Mouse (Mus musculus): ENCODE data around the gene Card6. TPM values are rescaled to one million over a fixed set of nuclear protein-coding genes. Genes with fewer than 3 reads are reported as not detected.

Card6 gene
- total RNA-seq, 1 experiment from 2014 or later: 0.41 TPM

DNA sequence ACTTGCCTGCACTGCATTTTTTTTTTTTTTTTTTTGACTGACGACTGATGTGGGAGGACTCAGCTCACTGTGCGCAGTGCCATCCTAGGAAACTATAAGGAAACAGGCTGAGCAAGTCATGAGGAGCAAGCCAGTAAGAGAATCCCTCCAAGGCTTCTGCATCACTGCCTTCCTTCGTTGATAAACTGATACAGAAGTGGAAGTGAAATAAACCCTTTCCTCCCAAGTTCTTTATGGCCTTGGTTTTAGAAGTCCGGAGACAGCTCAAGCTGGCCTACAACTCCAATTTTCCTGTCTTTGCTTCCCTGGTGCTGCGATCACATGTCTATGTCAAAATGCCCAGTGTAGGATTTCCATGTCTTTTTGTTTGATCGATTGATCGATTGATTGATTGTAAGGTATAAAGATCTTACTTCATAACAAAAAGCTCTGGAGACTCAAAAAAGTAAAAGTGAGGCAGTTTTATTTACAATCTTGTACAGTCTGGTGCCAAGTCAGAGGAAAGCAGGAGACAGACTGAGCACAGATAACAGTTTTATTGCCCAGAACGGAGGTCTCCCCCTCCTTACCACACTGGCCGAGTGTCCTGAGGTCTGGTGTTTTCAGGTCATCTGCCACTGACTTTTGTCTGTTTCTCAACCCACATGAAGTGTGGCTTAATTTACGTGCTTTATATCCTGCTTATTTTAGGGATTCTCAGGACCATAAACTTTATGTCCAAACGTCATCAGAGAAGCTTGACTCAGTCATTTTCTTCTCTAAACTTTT is 12.6 kb downstream of the Card6 start:
- no peak for ATAC-seq (replicated peaks; ENCODE audit: low read depth, poor library complexity, severe bottlenecking)

DNA sequence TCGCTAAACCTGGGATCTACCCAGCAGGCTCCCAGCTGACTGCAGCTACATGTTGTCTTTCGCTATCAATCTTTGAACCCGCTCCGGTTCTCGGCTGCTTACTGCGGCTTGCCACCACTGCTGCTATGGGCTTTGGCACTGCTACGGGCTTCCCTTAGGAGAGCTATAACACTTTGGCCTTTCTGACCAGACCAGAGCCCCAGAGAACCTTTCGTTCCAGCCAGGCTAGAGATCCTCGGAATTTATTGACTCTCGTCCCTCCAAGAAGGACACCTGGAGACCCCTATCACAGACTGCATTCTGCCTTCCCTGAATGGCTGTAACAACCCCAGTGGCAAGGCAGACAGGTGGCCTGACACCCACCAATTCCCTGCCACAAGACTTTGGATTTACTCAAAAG is 18.2 kb downstream of the Card6 start:
- ATAC-seq (replicated peaks; ENCODE audit: low read depth, poor library complexity, severe bottlenecking): no peak

DNA sequence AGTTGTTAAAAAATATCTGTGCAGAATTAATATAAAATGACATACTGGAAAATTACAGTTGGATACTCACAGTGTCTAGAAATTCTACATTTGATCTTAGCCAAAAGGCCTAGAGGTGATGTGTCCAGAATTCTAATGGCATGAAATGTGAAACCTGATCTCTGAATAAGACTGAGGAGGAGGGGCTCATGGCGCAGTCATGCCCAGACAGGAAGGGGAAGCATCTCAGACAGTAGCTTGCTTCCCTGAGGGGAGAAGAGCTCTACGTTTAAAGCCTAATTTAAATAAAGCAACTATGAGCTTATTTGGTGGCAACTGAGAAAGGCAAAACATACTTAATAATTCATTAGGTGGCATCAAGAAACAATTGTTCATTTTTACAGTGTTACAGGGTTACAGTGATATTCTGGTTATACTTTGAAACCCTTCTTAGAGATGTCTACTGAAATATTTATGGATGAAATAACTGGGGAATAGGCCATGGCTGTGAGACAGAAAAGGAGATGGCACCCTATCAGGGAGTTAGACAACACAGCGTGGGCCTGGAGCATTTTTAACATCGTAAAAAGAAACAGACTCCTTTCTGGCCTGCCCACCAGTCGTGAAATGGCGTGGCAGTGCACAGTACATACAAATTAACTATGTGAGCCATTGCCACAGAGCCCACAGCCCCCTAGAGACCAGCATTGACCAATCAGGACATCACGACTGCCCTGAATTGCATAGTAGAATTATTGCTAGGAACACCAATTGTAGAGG is 19.3 kb downstream of the Card6 start:
- ATAC-seq (replicated peaks; ENCODE audit: low read depth, poor library complexity, severe bottlenecking): peak; percentile 60; the same call in 1 of the 2 replicates

DNA sequence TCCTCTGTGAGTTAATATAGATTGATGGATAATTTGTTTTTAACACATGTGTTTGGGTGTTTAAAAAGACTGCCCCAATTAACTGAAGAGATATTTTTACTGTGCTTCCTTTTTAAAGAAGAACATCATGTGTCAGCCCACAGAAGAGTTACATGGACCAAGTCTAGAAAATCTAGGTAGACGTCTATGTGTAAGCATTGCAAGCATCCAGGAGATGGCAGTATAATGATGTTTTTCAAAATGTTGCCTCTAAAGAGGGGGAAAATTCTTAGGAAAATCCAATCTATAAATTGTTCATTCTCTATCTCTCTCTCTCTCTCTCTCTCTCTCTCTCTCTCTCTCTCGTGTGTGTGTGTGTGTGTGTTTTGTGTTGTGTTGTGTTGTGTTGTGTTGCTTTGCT is 22.2 kb downstream of the Card6 start:
- ATAC-seq (replicated peaks; ENCODE audit: low read depth, poor library complexity, severe bottlenecking): peak; percentile 77; the same call in 1 of the 2 replicates

DNA sequence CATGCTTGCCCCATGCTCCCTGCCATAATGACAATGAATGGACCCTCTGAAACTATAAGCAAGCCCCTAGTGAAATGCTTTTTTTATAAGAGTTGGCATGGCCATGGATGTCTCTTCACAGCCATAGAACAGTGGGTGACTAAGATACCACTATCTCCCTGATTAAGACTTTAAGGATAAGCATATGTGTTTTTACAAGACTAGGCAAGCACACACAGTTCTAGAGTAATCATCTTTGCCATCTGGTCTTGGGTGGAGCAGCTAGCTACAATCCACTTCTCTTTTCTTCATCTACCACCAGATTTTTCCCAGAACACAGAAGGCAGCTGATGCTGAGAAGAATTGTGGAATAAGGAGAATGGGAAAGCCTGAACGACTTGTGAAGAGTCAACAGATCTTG is 27.1 kb downstream of the Card6 start:
- ATAC-seq (replicated peaks; ENCODE audit: low read depth, poor library complexity, severe bottlenecking): no peak

DNA sequence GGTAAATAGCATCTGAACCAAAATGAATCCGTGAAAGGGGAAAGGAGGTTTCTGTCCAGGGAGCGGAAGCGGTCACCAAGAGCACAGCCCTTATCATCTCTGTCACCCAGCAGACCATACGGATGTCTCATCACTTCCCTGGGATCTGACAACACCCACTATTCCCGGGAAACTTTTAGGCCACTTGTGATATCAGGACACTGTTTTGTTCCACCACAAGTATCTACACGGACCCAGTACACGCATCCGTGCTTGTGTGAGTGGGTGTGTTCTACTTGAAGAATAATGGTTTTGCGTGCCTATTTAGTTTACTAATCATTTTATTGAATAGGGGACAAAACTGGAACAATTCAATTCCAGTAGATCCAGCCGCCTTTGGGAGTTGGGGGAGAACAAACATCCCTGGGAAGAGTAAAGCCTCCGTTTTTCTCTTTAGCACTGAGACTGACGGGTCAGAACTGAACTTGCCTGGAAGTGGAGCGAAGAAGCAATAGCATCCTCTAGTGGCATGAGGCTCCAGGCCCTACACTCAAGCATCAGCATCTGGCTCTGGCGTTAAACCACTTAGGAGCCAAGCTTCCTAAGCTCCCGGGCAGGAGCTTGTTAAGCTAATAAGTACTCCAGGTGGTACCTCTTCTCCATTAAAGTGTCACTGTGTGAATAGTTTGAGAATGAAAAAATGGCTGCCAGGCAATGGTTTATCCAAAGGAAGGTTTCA is 39.4 kb downstream of the Card6 start:
- ATAC-seq (replicated peaks; ENCODE audit: low read depth, poor library complexity, severe bottlenecking): no peak

DNA sequence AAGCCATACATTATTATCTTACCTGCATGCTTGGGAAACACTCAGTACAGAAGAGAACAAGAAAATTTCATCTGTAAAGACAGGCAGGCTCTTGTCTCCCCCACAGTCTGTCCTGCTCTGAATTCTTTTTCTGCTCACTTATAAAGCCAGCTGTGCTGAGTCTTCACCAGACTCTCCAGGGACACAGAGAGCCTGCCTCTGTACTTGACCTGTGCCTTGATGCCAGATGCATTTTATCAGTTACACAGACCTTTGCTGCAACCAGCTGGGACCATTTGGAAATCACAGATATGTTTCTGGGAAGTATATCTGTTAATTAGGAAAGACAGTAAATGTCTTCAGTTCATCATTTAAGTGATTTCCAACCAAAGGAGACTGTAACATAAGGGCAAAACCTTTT is 44.7 kb downstream of the Card6 start, which contains the start of gene C7:
Gene C7 (minus strand): TSS at position 106 of the 400 bp plus-strand sequence.
- no peak for ATAC-seq (replicated peaks; ENCODE audit: low read depth, poor library complexity, severe bottlenecking)

Other genes with a start within 250 kb of the Card6 start
- gene Mroh2b, start 209.8 kb downstream of the Card6 start, total RNA-seq (2017): not detected in 2 replicates
- gene C7, start 44.8 kb downstream of the Card6 start, total RNA-seq (2017): not detected in 2 replicates
- gene Rpl37, start 8.1 kb upstream of the Card6 start, total RNA-seq (2017): 2,045 and 2,619 TPM in 2 replicates
- 31.5 and 39.9 TPM in 2 replicates for gene Prkaa1, start 35.3 kb upstream of the Card6 start, total RNA-seq (2017)
- gene Ttc33, start 77.0 kb upstream of the Card6 start, total RNA-seq (2017): 49.6 and 50.2 TPM in 2 replicates
- 8.3 and 10.3 TPM in 2 replicates for gene Ptger4, start 135.6 kb upstream of the Card6 start, total RNA-seq (2017)

Measured in common myeloid progenitor, adult 5-6 weeks (primary cell).